Mouse (Mus musculus) neutrophil, adult 5-6 weeks (primary cell): ENCODE measurements around the gene 9930111J21Rik2. TPM values are rescaled to one million over a fixed set of nuclear protein-coding genes. Genes with fewer than 3 reads are reported as not detected.
A peak's percentile ranks its signal among the peaks of the same experiment; 100 is the strongest.

Source experiments
- ATAC-seq: fragments of 151-379, 151-347 bp; 2 replicates; pipeline ENCODE4 v1.8.0; 2017; ENCODE audit warnings: mild to moderate bottlenecking, moderate TSS enrichment; ENCODE audit not compliant: insufficient number of reproducible peaks, poor library complexity, low FRiP score, severe bottlenecking; ENCODE audit errors: extremely low read depth
- total RNA-seq: library from RNA; stranded (forward); fragments of 200-1000 nt; gene quantifications from 2 replicates; pipeline ENCODE4 v1.2.3, GENCODE M21; 2017

The 9930111J21Rik2 gene
- 335 and 370 TPM in 2 replicates for total RNA-seq

DNA sequence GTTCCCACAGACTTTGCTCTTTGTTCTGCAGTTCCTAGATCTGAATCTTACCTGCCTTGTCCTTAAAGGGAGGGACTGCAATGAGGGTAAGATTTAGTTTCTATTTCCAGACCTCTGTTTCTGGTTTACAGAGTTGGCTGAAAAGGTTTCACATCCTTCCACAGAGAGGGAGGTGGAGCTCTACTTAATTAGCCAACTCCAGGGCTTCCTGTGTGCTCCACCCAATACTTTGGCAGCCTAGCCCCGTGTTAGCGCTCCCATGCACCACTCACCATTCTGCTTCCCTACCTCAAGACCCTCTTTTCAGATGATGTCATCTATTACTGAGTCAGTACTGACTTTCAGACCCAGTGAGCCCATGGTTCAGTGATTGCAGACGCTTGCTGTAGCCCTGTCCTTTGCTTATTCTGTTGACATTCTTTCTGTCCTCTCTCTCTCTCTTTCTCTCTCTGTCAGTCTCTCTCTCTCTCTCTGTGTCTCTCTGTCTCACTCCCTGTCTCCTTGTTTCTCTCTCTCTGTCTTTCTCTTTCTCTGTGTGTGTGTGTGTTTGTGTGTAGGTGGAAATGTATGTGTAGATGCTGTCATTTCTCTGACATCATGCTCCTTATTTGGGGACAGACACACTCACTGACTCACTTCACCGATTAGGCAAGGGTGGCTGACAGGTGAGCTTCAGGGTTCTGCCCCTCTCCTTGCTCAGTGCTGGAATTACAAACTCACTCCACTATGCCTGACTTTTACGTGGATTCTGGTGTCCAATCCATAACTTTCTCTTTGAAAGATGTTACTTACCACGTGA lies at the start of gene 9930111J21Rik2:
TSS of gene 9930111J21Rik2 (minus strand) at position 150 of the 799 bp plus-strand sequence.
- ATAC-seq = peak; percentile 73

DNA sequence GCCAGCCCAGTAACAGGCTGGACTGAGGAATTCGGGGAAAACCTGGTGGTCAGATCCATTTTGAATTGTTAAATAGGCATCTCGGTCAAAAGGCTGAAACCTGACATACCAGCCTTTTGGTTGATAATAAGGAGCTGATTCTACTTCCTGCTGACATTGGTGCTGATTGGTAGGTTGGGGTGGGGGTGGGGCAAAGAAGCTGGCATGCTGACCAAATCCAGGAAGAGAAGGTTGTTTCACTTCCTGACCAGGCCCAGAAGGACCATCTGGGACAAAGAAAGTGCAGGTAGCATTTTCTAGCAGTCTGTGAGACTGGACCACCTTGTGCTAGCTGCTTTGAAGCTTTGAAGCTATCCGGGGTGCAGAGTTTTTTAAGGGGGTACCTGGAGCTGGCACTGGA lies 49.4 kb upstream of the 9930111J21Rik2 start:
- peak; percentile 45; the same call in 1 of the 2 replicates for ATAC-seq

DNA sequence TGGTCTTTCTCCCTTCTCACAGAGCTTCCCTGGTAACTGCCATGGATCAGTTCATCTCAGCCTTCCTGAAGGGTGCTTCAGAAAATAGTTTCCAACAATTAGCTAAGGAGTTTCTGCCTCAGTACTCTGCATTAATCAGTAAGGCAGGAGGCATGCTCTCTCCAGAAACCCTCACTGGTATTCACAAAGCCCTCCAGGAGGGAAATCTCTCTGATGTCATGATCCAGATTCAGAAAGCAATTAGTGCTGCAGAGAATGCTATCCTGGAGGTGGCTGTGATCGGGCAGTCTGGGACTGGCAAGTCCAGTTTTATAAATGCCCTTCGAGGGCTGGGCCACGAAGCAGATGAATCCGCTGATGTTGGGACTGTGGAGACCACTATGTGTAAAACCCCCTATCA lies 44.3 kb upstream of the 9930111J21Rik2 start:
- no peak for ATAC-seq

GRCm38 (mm10) chr11:49093861-49094660 lies 43.0 kb upstream of the 9930111J21Rik2 start:
- ATAC-seq = peak; percentile 46; the same call in 1 of the 2 replicates

- no peak for ATAC-seq
Observed at GRCm38 (mm10) chr11:49092786-49093185, 41.7 kb upstream of the 9930111J21Rik2 start.

DNA sequence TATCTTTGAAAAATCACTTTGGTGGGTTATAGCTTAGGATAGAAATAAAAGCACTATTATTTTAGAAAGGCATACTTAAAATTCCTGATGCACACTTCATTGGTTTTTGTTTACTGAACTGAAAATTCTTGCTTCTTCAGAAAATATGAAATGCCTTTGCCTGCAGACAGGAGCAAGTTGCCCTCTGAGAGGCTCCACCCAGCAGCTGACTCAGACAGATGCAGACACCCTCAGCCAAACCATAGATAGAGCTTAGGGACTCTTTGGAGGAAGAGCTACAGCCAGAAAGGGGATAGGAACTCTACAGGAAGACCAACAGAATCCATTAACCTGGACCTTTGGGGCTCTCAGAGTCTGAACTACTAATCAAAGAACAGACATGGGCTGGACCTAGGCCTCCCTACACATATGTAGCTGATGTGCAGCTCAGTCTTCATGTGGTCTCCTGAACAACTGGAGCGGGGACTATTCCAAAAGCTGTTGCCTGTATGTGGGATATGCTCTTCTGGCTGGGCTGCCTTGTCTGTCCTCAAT lies 41.1 kb upstream of the 9930111J21Rik2 start:
- ATAC-seq = no peak

DNA sequence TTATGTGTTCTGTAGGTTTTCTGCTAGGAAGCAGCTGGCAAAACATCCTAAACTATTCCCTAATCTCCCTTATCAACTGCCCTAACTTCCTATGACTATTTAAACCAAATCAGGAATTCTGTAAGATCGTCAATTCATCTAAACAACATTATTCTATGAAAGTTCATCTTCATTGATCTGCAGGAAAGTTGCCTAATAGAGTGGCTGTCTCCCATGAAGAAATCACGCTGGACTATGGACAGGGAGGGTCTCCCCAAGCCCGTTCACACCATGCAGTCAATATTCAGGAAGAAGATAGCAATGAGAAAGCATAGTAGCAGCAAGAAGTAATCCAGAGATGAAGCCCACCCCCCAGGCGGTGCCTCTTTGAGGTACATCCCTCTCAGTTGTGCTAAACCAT lies 40.1 kb upstream of the 9930111J21Rik2 start:
- no peak for ATAC-seq

DNA sequence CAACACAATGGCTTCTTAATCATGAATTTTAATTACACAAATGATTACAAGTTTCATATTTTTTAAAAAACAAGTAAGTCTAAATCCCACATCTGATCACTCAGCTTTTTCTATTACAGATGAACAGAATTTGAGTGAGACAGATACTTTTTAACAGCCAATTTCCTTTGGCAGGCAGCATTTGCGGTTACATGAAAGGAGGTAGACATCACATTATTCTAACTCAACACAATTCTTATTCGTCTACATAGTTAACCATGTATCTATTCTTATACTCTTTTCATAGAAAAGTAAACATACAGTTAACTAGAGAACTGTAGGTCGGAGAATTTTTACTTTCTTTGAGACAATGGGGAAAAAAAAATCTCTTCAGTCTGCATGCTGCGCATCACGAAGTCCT lies 39.5 kb upstream of the 9930111J21Rik2 start:
- no peak for ATAC-seq

GRCm38 (mm10) chr11:49089735-49090507 lies 38.9 kb upstream of the 9930111J21Rik2 start:
- ATAC-seq = no peak

DNA sequence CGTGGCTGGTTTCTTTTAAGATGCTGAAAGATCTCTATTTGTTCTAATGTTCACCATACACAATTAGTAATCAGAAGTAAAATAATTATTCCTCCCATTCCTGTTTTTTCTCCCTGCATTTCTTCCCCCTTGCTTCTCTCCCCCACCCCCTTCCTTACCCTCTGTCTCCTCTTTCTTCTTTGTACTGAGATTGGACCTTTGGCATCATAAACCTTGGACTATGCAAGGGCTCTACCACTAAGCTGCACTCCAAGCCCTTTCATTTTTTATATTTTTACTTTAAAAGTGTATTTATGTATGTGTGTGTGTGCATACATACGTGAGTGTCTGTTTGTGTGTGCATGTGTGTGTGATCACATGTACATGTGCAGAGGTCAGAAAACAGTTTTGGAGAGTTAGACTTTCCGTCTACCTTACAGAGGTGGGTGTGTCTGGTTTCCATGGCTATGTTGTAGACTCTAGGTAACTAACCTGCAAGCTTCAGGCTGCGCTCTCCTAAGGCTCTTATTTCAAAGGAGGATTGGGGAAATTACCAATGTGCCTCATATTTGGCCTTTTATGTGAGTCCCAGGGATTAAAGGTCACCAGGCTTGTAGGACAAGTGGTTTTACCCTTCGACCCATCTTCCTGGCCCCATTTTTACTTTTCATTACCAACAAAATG lies 38.1 kb upstream of the 9930111J21Rik2 start:
- no peak for ATAC-seq

DNA sequence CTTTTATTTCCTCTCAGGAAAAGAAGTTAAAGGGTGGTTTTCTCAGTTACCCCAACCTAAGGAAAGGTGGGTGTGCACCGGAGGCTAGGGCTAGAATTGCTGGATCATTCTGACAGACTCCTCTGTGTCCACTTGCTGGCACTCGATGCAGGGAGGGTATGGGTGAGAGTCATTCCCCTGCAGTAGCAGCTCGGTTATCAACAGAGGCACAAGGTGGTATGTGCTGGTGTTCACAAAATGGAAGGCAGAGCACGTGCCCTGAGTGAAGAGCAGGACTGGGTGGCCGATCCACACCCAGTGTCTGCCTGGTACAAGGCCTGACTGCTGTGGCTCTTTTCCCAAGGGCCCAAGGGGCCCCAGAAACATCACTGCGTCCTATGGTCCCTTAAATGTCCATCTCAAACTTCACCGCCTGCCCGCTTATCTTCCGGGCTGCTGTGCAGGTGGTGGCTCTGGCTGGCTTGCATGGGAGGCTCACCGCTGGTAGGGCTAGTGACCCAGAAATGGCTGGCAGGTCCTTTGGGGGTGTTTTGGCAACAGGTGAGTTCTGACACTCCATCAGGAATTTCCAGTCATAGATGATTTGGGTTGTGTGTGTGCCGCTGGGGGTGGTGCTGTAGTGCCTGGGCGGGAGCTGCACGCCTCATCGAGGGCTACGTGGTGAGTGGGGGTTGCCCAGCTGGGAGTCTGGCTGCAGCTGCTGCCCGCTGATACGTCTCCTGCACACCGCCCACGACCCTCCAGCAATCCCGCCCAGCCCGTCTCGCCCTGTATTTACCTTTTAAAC lies 37.0 kb upstream of the 9930111J21Rik2 start:
- peak; percentile 18; the same call in 1 of the 2 replicates for ATAC-seq

- ATAC-seq = peak; percentile 7; the same call in 1 of the 2 replicates
Observed at GRCm38 (mm10) chr11:49086858-49087361, 35.9 kb upstream of the 9930111J21Rik2 start.

- peak; percentile 47; the same call in 1 of the 2 replicates for ATAC-seq
Observed at GRCm38 (mm10) chr11:49084875-49085274, 33.8 kb upstream of the 9930111J21Rik2 start.

- ATAC-seq = no peak
Observed at GRCm38 (mm10) chr11:49084385-49084784, 33.3 kb upstream of the 9930111J21Rik2 start.

GRCm38 (mm10) chr11:49083808-49084207 lies 32.8 kb upstream of the 9930111J21Rik2 start:
- no peak for ATAC-seq

DNA sequence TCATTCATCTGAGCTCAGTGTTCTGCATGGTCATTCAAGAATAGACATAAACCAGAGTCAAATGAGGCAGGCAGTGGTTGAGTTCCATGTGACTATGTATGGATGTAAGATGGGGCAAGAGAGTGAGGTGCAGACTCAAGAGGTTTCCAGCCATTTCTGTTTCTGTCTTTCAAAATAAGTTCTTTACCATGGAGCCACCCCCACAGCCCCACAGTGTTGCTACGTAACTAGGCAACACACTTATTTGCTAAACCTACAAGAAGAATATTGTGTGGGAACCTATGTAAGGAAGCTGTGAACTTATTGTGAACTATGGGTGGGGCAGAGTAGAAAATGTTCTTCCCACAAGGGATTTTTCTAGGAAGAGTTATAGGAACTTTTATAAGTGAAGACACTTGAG lies 32.1 kb upstream of the 9930111J21Rik2 start:
- ATAC-seq = peak; percentile 31; the same call in 1 of the 2 replicates

GRCm38 (mm10) chr11:49081886-49082285 lies 30.8 kb upstream of the 9930111J21Rik2 start:
- ATAC-seq = no peak
